ENCODE assay signal across 26 mouse cellular contexts in the genomic region with DNA sequence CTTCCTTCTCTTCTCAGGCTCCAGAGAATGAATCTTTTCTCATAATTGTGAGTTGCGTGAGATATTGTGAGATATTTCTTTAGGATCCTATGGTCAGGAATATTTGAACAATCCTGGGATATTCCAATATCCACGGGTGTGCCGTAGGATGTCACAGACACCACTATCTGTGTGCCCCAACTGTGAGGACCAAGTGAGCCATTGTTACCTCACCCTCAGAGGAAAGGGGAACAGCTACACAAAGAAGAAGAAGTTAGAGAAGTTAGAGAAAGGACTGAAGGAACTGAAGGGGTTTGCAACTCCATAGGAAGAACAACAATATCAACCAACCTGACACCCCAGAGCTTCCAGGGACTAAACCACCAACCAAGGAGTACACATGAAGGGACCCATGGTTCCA. TPM values are rescaled to one million over a fixed set of nuclear protein-coding genes. Genes with fewer than 3 reads are reported as not detected.
"Had no signal": no experiment of that assay in that cellular context is flagged by ENCODE, and none has a peak within 500 bp of the region (broad histone marks: within the 10 kb centered on the region; RNA-seq: fewer than 3 reads in every experiment).

No protein-coding gene starts in this region.

- H3K27ac ChIP-seq: neural tube, embryonic 12.5 days; neural tube, embryonic 13.5 days; neural tube, embryonic 15.5 days; stomach, embryonic 15.5 days; stomach, postnatal 0 days had no signal

- H3K4me3 ChIP-seq: neural tube, embryonic 12.5 days; neural tube, embryonic 13.5 days; neural tube, embryonic 15.5 days; stomach, embryonic 15.5 days had no signal

- H3K36me3 ChIP-seq: neural tube, embryonic 12.5 days; neural tube, embryonic 13.5 days; neural tube, embryonic 15.5 days; stomach, embryonic 15.5 days had no signal

- H3K27me3 ChIP-seq: neural tube, embryonic 12.5 days; neural tube, embryonic 13.5 days; neural tube, embryonic 15.5 days; stomach, embryonic 15.5 days had no signal

- DNase-seq: retina, postnatal 1 day; right cerebral cortex, adult 18-20 months; right cerebral cortex, postnatal 14 days; right cerebral cortex, postnatal 25 days; right cerebral cortex, postnatal 4 days; spleen, adult 18-20 months; thymus, adult 18-20 months; thymus, adult 2 months; thymus, postnatal 14 days; thymus, postnatal 25 days; thymus, postnatal 36 days; thymus, postnatal 4 days had no signal

- H3K4me1 ChIP-seq: neural tube, embryonic 12.5 days; neural tube, embryonic 13.5 days; stomach, embryonic 15.5 days had no signal

RNA-seq across cellular contexts. Expression of a gene that starts 55.4 kb away (rescaled TPM):
- total RNA-seq: neutrophil, adult 5-6 weeks had no signal
- polyA plus RNA-seq: neural tube, embryonic 11.5 days; neural tube, embryonic 12.5 days; neural tube, embryonic 13.5 days; neural tube, embryonic 14.5 days; neural tube, embryonic 15.5 days; small intestine, adult 2 months; spleen, adult 2 months; stomach, embryonic 14.5 days; stomach, embryonic 15.5 days; stomach, embryonic 16.5 days; stomach, postnatal 0 days; thymus, adult 2 months; thymus, postnatal 0 days; urinary bladder, adult 2 months had no signal
